Mouse (Mus musculus) gastrocnemius, postnatal 25 days (tissue): ENCODE data around the gene Spz1. TPM values are rescaled to one million over a fixed set of nuclear protein-coding genes. Genes with fewer than 3 reads are reported as not detected.

ENCODE experiments used
- DNase-seq: peaks from one replicate; pipeline ENCODE4 v3.0.0; 2022
- total RNA-seq, 2 experiments: library from RNA; stranded (reverse); gene quantifications; 1 replicate in 1 of 2; 2 replicates in 1 of 2; pipeline ENCODE4 v1.2.3; 2021

Spz1 gene
- total RNA-seq, 2 experiments from 2014 or later, result not detected

- peak; percentile 28 for DNase-seq
Observed at GRCm38 (mm10) chr13:92580220-92581043, 4.5 kb upstream of the Spz1 start.

- DNase-seq, result no peak
Observed at GRCm38 (mm10) chr13:92578210-92578609, 2.2 kb upstream of the Spz1 start.

DNA sequence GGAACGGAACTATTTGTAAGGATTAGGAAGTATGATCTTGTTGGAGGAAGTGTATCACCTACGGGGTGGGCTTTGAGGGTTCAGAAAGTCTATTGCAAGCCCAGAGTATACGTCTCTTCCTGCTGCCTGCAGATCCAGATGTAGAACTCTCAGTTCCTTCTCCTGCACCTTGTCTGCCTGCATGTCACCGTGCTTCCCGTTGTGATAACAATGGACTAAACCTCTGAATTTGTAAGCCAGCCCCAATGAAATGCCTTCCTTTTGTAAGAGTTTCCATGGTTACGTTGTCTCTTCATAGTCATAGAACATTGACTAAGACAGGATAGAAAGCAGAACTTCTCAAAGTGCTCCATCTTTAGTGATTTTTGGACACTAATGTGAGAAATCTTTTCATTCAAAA is 716 bp upstream of the Spz1 start:
- no peak for DNase-seq

GRCm38 (mm10) chr13:92559429-92559828 is 16.5 kb downstream of the Spz1 start:
- no peak for DNase-seq

- no peak for DNase-seq
Observed at GRCm38 (mm10) chr13:92557229-92557628, 18.7 kb downstream of the Spz1 start.

DNA sequence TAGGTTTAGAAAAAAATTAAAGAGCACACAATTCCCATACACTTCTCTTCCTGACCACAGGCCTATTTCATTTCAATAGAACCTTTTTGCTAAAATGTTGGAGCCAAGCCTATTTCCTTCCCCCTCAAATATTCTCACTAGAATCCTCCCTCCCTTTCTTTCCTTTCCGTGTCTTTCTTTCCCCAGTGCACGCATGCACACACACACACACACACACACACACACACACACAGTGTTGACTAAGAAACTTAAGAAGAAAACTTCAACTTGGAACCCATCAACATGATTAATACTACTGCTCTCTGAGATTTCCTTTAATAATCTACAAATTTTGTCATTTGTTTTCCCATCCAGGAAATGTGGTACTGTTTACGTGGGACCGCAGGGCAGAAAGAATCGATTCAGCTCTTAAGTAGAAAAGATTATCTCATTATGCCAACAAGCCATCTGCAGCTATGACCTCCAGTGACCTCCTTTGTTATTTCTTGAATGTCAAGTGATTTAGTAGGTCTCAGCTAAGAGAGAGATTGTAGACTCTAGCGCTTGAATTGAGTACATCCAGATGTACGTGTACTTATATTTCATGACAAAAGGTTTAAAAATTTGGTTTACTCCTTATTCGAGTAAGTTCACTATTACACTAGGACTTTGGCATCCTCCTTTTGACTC is 19.4 kb downstream of the Spz1 start:
- no peak for DNase-seq

DNA sequence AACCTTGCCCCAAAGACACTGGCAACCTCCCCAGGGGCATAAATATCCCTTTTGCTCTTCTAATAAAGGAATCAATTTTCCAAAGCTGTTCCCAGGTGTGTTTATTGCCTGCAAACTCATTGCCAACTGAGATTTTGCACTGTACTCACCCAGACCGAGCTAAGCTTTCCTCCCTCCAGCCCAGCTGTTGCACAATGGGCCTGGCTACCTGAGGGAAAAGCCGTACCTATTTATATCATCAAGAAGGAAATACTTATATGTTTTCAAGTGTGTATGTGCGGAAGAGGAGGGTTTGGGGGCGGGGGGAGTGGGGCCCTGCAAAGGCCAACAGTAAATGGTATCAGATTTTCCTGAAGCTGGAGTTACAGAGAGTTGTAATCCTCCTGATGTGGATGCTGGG is 28.9 kb downstream of the Spz1 start:
- DNase-seq, result no peak

GRCm38 (mm10) chr13:92540997-92541396 is 35.0 kb downstream of the Spz1 start:
- DNase-seq, result no peak

- DNase-seq, result no peak
Observed at GRCm38 (mm10) chr13:92539126-92539525, 36.8 kb downstream of the Spz1 start.

DNA sequence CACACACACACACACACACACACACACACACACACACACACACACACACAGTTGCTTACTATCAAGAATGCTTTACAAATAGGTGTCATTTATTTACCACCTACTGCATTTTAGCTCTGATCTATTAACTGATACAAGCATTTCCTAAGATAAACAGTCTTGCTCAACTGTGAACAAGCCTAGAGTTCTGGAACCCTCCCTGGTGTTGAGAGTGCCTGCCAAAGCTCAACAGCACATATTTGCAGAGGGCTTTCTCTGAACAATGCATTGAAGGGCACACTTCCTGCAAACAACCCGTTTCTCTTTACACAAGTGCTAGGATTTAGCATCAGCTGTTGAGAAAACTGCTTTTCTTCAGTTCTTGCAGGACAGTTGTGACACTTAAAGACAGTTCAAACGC is 42.2 kb downstream of the Spz1 start:
- DNase-seq, result no peak

DNA sequence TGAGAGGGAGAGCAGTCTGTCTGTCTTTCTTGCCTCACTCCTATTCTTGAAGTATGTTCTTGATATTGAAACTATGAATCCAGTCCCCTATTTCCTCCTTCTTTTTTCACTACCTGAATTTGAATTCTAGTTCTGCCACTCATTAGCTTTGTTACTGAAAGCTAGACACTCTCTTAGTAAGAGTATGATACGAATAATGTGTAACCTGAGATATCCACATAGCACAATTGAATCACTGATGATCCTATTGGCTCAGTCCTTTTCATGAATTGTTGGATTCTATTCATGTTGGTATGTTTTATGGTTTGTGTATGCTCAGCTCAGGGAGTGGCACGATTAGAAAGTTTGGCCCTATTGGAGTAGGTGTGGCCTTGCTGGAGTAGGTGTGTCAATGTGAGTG is 43.8 kb downstream of the Spz1 start:
- DNase-seq, result no peak

DNA sequence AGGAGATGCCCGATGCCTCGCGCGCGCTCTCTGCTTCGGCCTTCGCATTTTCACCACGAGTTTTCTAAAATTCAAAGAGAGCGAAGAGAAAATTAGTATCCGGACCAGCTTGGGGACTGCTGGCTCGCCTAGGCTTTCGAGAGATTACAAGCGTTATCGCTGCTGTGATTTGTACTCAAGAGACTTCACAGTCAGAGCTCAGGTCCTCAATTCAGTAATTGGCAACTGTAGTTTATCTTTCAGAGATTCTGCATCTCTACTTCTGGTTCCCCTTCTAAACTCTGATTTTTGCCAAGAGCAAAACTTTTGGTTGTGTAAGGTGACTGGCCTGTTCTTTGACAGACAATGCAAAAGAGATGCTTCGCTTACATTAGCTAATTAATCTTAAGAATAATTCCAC is 44.7 kb downstream of the Spz1 start:
- DNase-seq, result no peak

GRCm38 (mm10) chr13:92530721-92531211 is 45.2 kb downstream of the Spz1 start, which contains the start of gene Zfyve16:
Gene Zfyve16, minus strand, starts transcription at chr13:92530868.
- DNase-seq, result peak; percentile 96

DNA sequence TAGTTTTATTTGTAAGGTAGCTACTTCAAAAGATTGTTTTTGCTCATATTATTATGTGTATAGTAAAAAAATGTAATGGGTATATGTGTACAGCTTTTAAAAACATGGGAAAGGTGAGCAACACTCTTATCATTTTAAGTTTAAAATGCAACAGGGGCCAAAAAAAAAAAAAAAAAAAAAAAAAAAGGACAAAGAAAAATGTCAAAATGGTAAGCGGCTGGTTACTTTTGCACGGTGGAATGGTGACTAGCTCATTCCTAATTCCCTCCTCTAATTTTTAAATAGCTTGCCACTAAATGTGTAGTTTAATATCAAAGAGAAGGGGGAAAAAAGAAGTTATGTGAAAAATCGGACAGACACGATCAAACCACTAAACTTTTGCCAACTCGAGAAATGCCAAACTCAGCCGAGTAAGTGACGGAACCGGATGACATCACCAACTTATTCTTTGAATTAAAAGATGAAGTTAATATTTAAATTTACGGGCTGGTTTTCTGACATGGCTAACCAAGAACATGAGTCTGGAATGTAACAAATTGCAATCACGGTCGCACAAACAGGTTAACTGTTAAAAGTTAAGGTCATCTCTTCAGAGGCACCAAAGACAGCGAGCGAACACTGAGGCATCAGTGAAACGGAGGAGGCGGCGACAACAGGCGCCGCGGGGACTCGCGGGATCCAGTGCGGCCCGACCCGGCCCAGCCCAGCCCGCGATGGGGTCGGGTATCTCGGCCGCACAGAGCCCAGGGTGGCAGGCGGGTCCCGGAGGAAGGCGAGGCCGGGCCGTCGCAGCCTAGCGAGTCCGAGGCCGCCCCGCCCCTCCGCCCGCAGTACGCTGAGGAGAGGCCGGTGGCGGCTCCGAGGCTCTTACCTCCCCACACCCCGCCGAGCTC is 45.9 kb downstream of the Spz1 start:
- no peak for DNase-seq

Other genes starting within 250 kb of the Spz1 start
- gene Dhfr, start 221.4 kb downstream of the Spz1 start, total RNA-seq, result under 1 TPM; 0.69 to 0.78 TPM
- 10 to 100 TPM; 11.2 to 11.5 TPM for gene Msh3, start 221.2 kb downstream of the Spz1 start, total RNA-seq
- not detected for gene Ankrd34b, start 150.3 kb downstream of the Spz1 start, total RNA-seq
- gene Fam151b, start 92.2 kb downstream of the Spz1 start, total RNA-seq, result 1 to 10 TPM; 2.0 to 2.4 TPM
- 1 to 10 TPM; 8.6 to 8.7 TPM for gene Zfyve16, start 45.3 kb downstream of the Spz1 start, total RNA-seq
- gene Serinc5, start 34.9 kb upstream of the Spz1 start, total RNA-seq, result 1 to 10 TPM; 5.5 to 6.5 TPM
- gene Thbs4, start 218.6 kb upstream of the Spz1 start, total RNA-seq, result 100 to 1,000 TPM in 1 of 2 experiments, 10 to 100 TPM in 1; 64.9 to 112 TPM